Mouse (Mus musculus) forebrain, embryonic 15.5 days (tissue): ENCODE results near the gene Tmem44. TPM values are rescaled to one million over a fixed set of nuclear protein-coding genes. Genes with fewer than 3 reads are reported as not detected.

ENCODE experiments used
- ATAC-seq: fragments of 200-750 bp; cut with Nextera tagmentation; replicated peaks from 2 replicates; pipeline ENCODE4 v1.8.0; 2017; ENCODE audit warnings: mild to moderate bottlenecking, moderate TSS enrichment, moderate library complexity
- H3K27ac ChIP-seq: fragments of 300-500 bp; sonication (generic); replicated peaks from 2 replicates; pipeline ENCODE4 v1.5.1; 2015; ENCODE audit warnings: mild to moderate bottlenecking, inconsistent platforms
- H3K27me3 ChIP-seq: fragments of 300-500 bp; sonication (generic); 2 replicates; pipeline ENCODE4 v1.6.1; 2015; ENCODE audit warnings: inconsistent platforms
- H3K36me3 ChIP-seq: fragments of 300-500 bp; sonication (generic); 2 replicates; pipeline ENCODE4 v1.6.1; 2015; ENCODE audit warnings: mild to moderate bottlenecking, inconsistent platforms
- H3K4me1 ChIP-seq: fragments of 300-500 bp; sonication (generic); 2 replicates; pipeline ENCODE4 v1.6.1; 2015; ENCODE audit warnings: inconsistent platforms
- H3K4me2 ChIP-seq: fragments of 300-500 bp; sonication (generic); replicated peaks from 2 replicates; pipeline ENCODE4 v1.6.1; 2015; ENCODE audit warnings: mild to moderate bottlenecking, inconsistent platforms
- H3K4me3 ChIP-seq: fragments of 300-500 bp; sonication (generic); 2 replicates; pipeline ENCODE4 v1.5.1; 2015; ENCODE audit warnings: mild to moderate bottlenecking, inconsistent platforms
- H3K9ac ChIP-seq: fragments of 300-500 bp; sonication (generic); replicated peaks from 2 replicates; pipeline ENCODE4 v1.6.1; 2015; ENCODE audit warnings: mild to moderate bottlenecking, inconsistent platforms
- H3K9me3 ChIP-seq: fragments of 300-500 bp; sonication (generic); 2 replicates; pipeline ENCODE4 v1.6.1; 2016; ENCODE audit warnings: inconsistent platforms
- WGBS: fragments of 180-500 bp; shearing (Covaris S2); methylation state at CpG from one replicate; pipeline ENCODE4 v1.1.7; 2015; ENCODE audit warnings: mixed read lengths; 5-methylcytosine and 5-hydroxymethylcytosine counted together
- polyA plus RNA-seq: library from polyadenylated mRNA; unstranded; fragments of >200 nt; fragmentation: Nextera tagmentation; extraction: Ambion mirVana; gene quantifications from 2 replicates; pipeline ENCODE4 v1.2.1, GENCODE M21; 2015

Gene Tmem44
- polyA plus RNA-seq, 1 experiment from 2014 or later: 89.6 TPM

GRCm38 (mm10) chr16:30576392-30576791, 25.8 kb upstream of the Tmem44 start:
- H3K9me3 ChIP-seq: no peaks in the 10 kb centered on the region
- WGBS: 77% methylated on average over 1 of the region's 1 CpGs
- H3K4me1 ChIP-seq: no peaks in the 10 kb centered on the region
- no peak overlapping the region for H3K27ac ChIP-seq
- H3K4me3 ChIP-seq: no peak overlapping the region
- no peak overlapping the region for H3K9ac ChIP-seq
- ATAC-seq: no peak
- H3K36me3 ChIP-seq: peaks cover 89% of the 10 kb centered on the region
- H3K4me2 ChIP-seq: no peak overlapping the region
- no peaks in the 10 kb centered on the region for H3K27me3 ChIP-seq

GRCm38 (mm10) chr16:30575815-30576214, 25.2 kb upstream of the Tmem44 start:
- Histone ChIP-seq H3K4me2 (no peak overlapping the region), H3K27me3 (no peaks in the 10 kb centered on the region), H3K9ac (no peak overlapping the region), H3K27ac (no peak overlapping the region), H3K4me3 (no peak overlapping the region), H3K9me3 (no peaks in the 10 kb centered on the region), H3K4me1 (no peaks in the 10 kb centered on the region), H3K36me3 (peaks cover 89% of the 10 kb centered on the region)
- 84% methylated on average over 7 of the region's 7 CpGs for WGBS
- no peak for ATAC-seq

GRCm38 (mm10) chr16:30572239-30572638, 21.6 kb upstream of the Tmem44 start:
- H3K27ac ChIP-seq: no peak overlapping the region
- H3K27me3 ChIP-seq: no peaks in the 10 kb centered on the region
- no peak overlapping the region for H3K4me3 ChIP-seq
- H3K4me2 ChIP-seq: no peak overlapping the region
- no peak overlapping the region for H3K9ac ChIP-seq
- no peaks in the 10 kb centered on the region for H3K9me3 ChIP-seq
- ATAC-seq: no peak
- whole genome bisulfite sequencing: 23% methylated on average over 4 of the region's 4 CpGs
- H3K36me3 ChIP-seq: peaks cover 89% of the 10 kb centered on the region
- H3K4me1 ChIP-seq: no peaks in the 10 kb centered on the region

GRCm38 (mm10) chr16:30571378-30571777, 20.7 kb upstream of the Tmem44 start:
- WGBS: 93% methylated on average over 5 of the region's 5 CpGs
- H3K27ac ChIP-seq: no peak overlapping the region
- no peaks in the 10 kb centered on the region for H3K27me3 ChIP-seq
- H3K9me3 ChIP-seq: no peaks in the 10 kb centered on the region
- H3K36me3 ChIP-seq: peaks cover 87% of the 10 kb centered on the region
- no peak overlapping the region for H3K4me2 ChIP-seq
- no peak overlapping the region for H3K9ac ChIP-seq
- H3K4me3 ChIP-seq: no peak overlapping the region
- no peak for ATAC-seq
- H3K4me1 ChIP-seq: no peaks in the 10 kb centered on the region

- no peak overlapping the region for H3K9ac ChIP-seq
- H3K9me3 ChIP-seq: no peaks in the 10 kb centered on the region
- H3K4me3 ChIP-seq: no peak overlapping the region
- ATAC-seq: no peak
- H3K4me1 ChIP-seq: no peaks in the 10 kb centered on the region
- no peak overlapping the region for H3K4me2 ChIP-seq
- 94% methylated on average over 4 of the region's 4 CpGs for WGBS
- peaks cover 85% of the 10 kb centered on the region for H3K36me3 ChIP-seq
- H3K27me3 ChIP-seq: no peaks in the 10 kb centered on the region
- no peak overlapping the region for H3K27ac ChIP-seq
Measured at GRCm38 (mm10) chr16:30570173-30570572, 19.5 kb upstream of the Tmem44 start.

GRCm38 (mm10) chr16:30565631-30566030, 15.0 kb upstream of the Tmem44 start:
- 94% methylated on average over 6 of the region's 6 CpGs for WGBS
- ATAC-seq: no peak

GRCm38 (mm10) chr16:30560601-30561000, 10.0 kb upstream of the Tmem44 start:
- H3K9ac ChIP-seq: no peak overlapping the region
- no peak overlapping the region for H3K4me2 ChIP-seq
- H3K4me1 ChIP-seq: no peaks in the 10 kb centered on the region
- no peak overlapping the region for H3K27ac ChIP-seq
- no peak overlapping the region for H3K4me3 ChIP-seq
- no peak for ATAC-seq
- H3K36me3 ChIP-seq: peaks cover 78% of the 10 kb centered on the region
- peaks cover 8% of the 10 kb centered on the region; the same call in 1 of the 2 replicates for H3K9me3 ChIP-seq
- no peaks in the 10 kb centered on the region for H3K27me3 ChIP-seq
- WGBS: 89% methylated on average over 4 of the region's 4 CpGs

More at GRCm38 (mm10) chr16:30565631-30566030, 15.0 kb upstream of the Tmem44 start:
- H3K4me2 ChIP-seq: no peak overlapping the region
- peaks cover 87% of the 10 kb centered on the region for H3K36me3 ChIP-seq
- H3K9me3 ChIP-seq: no peaks in the 10 kb centered on the region
- no peaks in the 10 kb centered on the region for H3K4me1 ChIP-seq
- no peak overlapping the region for H3K27ac ChIP-seq
- H3K4me3 ChIP-seq: no peak overlapping the region
- no peak overlapping the region for H3K9ac ChIP-seq
- H3K27me3 ChIP-seq: no peaks in the 10 kb centered on the region

GRCm38 (mm10) chr16:30559312-30559992, 8.8 kb upstream of the Tmem44 start:
- no peak for ATAC-seq
- peaks cover 17% of the 10 kb centered on the region for H3K9me3 ChIP-seq
- H3K4me3 ChIP-seq: no peak overlapping the region
- WGBS: 96% methylated on average over 5 of the region's 5 CpGs
- H3K9ac ChIP-seq: no peak overlapping the region
- no peak overlapping the region for H3K4me2 ChIP-seq
- H3K4me1 ChIP-seq: no peaks in the 10 kb centered on the region
- H3K27me3 ChIP-seq: no peaks in the 10 kb centered on the region
- peaks cover 68% of the 10 kb centered on the region for H3K36me3 ChIP-seq
- H3K27ac ChIP-seq: no peak overlapping the region

- Histone ChIP-seq H3K4me2 (no peak overlapping the region), H3K27me3 (no peaks in the 10 kb centered on the region), H3K4me3 (no peak overlapping the region), H3K9me3 (peaks cover 17% of the 10 kb centered on the region), H3K4me1 (peaks cover 21% of the 10 kb centered on the region), H3K9ac (no peak overlapping the region), H3K36me3 (peaks cover 18% of the 10 kb centered on the region), H3K27ac (no peak overlapping the region)
- WGBS: 97% methylated on average over 8 of the region's 8 CpGs
- ATAC-seq: no peak
Measured at GRCm38 (mm10) chr16:30554109-30554508, 3.5 kb upstream of the Tmem44 start.

- H3K4me1 ChIP-seq: peaks cover 32% of the 10 kb centered on the region
- no peak overlapping the region for H3K4me3 ChIP-seq
- peak; percentile 45 for ATAC-seq
- H3K9me3 ChIP-seq: peaks cover 17% of the 10 kb centered on the region
- H3K27me3 ChIP-seq: no peaks in the 10 kb centered on the region
- 11% methylated on average over 11 of the region's 11 CpGs for WGBS
- no peak overlapping the region for H3K4me2 ChIP-seq
- peak overlapping the region; percentile 57 for H3K27ac ChIP-seq
- H3K9ac ChIP-seq: no peak overlapping the region
- peaks cover 12% of the 10 kb centered on the region; the same call in 1 of the 2 replicates for H3K36me3 ChIP-seq
Measured at GRCm38 (mm10) chr16:30552621-30553338, 2.1 kb upstream of the Tmem44 start.

GRCm38 (mm10) chr16:30549966-30550747, 485 bp downstream of the Tmem44 start:
- WGBS: under 1% methylated on average over 56 of the region's 63 CpGs
- H3K27me3 ChIP-seq: no peaks in the 10 kb centered on the region
- H3K9me3 ChIP-seq: peaks cover 5% of the 10 kb centered on the region; the same call in 1 of the 2 replicates
- H3K9ac ChIP-seq: peak overlapping the region; percentile 97
- peaks cover 34% of the 10 kb centered on the region for H3K4me1 ChIP-seq
- H3K4me2 ChIP-seq: peak overlapping the region; percentile 74
- peak; percentile 92 for ATAC-seq
- peaks cover 20% of the 10 kb centered on the region for H3K36me3 ChIP-seq
- peak overlapping the region; percentile 86 for H3K4me3 ChIP-seq
- peak overlapping the region; percentile 86 for H3K27ac ChIP-seq

GRCm38 (mm10) chr16:30549516-30549915, 1.1 kb downstream of the Tmem44 start:
- no peaks in the 10 kb centered on the region for H3K9me3 ChIP-seq
- no peak overlapping the region for H3K27ac ChIP-seq
- H3K9ac ChIP-seq: peak overlapping the region; percentile 97
- H3K4me1 ChIP-seq: peaks cover 34% of the 10 kb centered on the region
- 80% methylated on average over 7 of the region's 7 CpGs for WGBS
- H3K4me2 ChIP-seq: peak overlapping the region; percentile 74
- H3K27me3 ChIP-seq: no peaks in the 10 kb centered on the region
- H3K4me3 ChIP-seq: peak overlapping the region; percentile 86
- H3K36me3 ChIP-seq: peaks cover 26% of the 10 kb centered on the region
- peak; percentile 11; the same call in 1 of the 2 replicates for ATAC-seq
